Mouse (Mus musculus) T-helper 2 cell (primary cell): ENCODE data around the gene Frat1.

Experiments used
- in situ Hi-C: fragments of 300-600 bp; cut with MboI, MseI; formaldehyde crosslinking; loops from one replicate; pipeline ENCODE4 v1.15.1; 2025; ENCODE audit warnings: high pct_unique_total_duplicates

Gene Frat1

DNA sequence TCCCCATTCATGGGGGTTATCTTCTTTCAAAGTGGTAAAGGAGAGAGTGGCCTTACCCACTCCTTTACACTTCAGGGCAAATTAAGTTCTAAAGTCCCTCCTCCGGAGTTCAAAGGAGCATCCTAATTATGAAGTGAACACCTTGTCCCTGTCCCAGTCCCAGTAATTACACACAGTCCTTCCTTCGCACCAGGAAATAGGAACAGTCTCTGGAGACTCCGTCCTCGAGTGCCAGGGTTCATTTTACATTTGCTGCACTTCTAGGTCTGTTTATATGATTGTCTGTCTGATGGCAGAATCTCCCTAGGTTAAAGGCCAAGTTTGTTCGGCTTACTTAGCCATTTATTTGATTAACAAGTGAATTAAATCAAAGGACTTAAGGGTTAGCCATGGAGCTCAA lies 13.4 kb upstream of the Frat1 start:
- in situ Hi-C loops, result no loop called here

GRCm38 (mm10) chr19:41816915-41817314 lies 12.9 kb upstream of the Frat1 start:
- in situ Hi-C loops, result no loop called here

DNA sequence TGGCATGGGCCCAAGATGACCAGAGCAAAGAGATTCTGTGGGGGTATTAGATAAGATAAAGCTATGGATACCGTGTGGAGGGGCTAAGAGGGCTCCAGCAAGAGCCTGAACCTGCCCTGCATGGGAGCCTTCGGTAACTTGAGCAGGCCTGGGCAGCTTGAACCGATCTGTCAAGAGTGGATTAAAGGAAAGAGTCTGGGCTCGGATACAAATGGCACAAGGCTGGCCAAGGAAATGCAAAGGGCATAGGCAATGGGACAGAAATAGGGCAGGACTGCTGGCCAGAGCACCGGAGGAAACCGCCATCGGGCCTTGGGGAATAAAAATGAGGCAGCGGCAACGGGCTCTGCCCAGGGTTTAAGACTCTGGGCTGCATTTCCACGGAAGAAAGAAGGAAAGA lies 12.4 kb upstream of the Frat1 start:
- in situ Hi-C loops, result no loop called here

GRCm38 (mm10) chr19:41818749-41819148 lies 11.0 kb upstream of the Frat1 start:
- in situ Hi-C loops, result no loop called here

- in situ Hi-C loops, result no loop called here
These were observed 8.3 kb upstream of the Frat1 start for GRCm38 (mm10) chr19:41821436-41821835.

GRCm38 (mm10) chr19:41822589-41822988 lies 7.2 kb upstream of the Frat1 start:
- in situ Hi-C loops, result no loop called here

DNA sequence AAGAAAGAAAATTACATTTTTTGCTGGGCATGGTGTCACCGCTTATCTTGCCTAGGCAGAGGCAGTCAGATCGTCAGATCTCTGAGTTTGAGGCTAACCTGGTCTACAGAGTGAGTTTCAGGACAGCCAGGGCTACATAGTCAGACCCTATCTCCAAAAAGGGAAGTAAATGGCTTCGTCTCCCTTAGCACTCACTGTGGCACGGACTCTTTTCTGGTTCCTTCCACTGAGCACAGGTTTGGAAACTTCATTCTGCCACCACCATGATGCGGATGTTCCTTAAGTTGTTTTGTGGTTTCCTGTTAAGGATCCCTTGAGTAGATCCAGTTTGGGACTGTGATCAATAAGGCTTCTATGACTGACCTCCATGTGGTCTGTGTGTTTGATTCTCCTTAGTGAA lies 4.8 kb upstream of the Frat1 start:
- in situ Hi-C loops, result no loop called here

DNA sequence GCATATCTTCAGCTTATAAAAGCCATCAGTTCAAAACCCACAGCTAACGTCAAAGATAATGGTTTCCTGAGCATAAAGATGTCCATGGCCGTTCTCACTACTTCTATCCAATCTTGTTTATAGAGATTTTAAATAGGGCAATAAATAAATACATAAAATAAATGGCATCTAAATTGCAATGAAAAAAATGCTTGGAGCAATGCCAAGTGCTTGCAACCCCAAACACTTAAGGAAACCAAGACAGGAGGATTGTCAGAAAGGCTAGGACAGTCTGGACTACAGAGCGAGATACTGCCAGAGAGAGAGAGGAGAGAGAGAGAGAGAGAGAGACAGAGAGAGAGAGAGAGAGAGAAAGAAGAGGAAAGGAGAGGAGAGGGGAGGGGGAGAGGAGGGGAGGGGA lies 3.2 kb upstream of the Frat1 start:
- in situ Hi-C loops, result no loop called here

DNA sequence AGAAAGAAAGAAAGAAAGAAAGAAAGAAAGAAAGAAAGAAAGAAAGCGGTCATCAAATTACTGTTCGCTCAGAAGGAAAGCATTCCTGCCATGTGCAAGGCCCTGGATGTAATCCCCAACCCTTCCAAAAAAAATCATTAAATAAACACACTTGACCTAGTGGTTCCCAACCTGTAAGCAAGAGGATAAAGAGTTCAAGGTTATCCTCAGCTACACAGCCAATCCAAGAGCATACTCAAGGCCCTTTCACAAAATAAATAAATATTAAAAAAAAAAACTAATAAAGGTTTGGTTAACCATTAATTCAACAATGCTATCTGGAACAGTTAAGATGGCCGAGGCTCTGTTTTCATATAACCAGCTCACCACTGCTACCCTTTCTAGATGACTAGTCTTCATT lies 829 bp upstream of the Frat1 start:
- in situ Hi-C loops, result no loop called here

- in situ Hi-C loops, result no loop called here
These were observed 599 bp downstream of the Frat1 start for GRCm38 (mm10) chr19:41830106-41831031.

- in situ Hi-C loops, result no loop called here
These were observed 1.4 kb downstream of the Frat1 start for GRCm38 (mm10) chr19:41831101-41831570.

GRCm38 (mm10) chr19:41831718-41832391 lies 2.1 kb downstream of the Frat1 start:
- in situ Hi-C loops, result no loop called here

DNA sequence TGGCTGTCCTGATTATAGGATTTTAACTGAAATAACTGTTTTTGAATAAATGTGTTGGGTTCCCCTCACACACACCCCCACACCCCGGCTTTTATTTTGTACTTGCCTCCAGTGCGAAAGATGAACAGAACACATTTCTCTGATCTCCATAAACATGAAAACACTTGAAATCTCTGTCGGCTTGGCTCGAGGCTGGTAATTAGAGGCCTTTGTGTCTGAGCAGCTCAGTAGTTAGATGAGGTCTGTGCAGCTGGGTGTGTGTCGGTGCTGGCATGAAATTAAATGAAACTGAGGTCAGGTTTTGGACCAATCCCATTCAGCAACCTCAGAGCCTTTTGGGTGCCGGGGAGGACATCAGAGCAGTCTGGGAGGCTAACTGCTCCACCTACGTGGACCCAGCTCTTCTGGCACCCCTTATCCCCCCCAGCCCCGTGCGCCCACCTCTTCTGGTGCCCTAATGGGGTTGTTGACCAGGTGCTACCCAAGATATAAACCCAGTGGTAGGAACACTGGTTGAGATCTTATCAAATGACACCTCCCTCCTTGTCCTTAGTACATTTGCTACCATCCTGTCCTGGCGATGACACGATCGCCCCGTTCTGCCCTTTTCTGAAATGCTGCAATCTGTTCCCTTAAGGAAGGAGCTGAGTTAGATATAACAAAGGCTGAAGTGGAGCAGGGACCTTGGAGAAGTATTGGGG lies 2.9 kb downstream of the Frat1 start:
- in situ Hi-C loops, result no loop called here

GRCm38 (mm10) chr19:41835407-41835806 lies 5.6 kb downstream of the Frat1 start:
- in situ Hi-C loops, result no loop called here

DNA sequence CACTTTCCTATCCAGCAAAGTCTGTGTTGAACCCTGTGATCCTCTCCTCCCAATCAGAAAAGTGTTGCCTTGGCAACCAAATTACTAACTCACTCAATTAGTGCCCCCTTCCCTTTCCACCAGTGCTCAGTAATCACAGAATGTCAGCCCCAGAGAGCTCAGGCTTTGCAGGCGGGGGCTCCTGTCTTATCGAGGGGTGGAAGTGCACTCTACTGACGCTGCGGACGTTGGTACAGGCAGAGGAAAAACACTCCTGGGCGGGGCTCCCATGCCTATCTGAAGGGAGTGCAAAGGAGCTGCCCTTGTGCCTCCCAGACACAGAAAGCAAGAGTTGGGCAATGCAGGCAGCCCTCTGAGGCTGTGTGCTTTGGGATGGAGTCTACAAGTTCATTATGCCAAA lies 6.0 kb downstream of the Frat1 start:
- in situ Hi-C loops, result no loop called here

DNA sequence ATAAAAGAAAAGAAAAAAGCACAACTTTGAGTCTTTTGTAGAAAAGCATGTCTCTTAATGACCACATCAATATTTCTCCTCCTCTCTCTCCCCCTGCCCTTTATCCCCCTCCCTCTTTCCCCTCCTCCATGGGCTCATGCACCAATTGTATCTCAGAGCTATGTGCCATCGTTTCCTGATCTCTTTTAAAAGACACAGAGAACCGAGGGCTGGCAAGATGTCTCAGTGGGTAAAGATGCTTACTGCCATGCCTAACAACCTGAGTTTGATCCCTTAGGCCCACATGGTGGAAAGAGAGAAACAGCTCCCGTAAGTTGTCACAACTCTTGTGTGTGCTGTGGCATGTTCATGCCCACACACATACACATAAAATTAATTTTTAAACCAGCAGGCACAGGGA lies 6.9 kb downstream of the Frat1 start:
- in situ Hi-C loops, result no loop called here

GRCm38 (mm10) chr19:41837194-41837916 lies 7.6 kb downstream of the Frat1 start:
- in situ Hi-C loops, result no loop called here

DNA sequence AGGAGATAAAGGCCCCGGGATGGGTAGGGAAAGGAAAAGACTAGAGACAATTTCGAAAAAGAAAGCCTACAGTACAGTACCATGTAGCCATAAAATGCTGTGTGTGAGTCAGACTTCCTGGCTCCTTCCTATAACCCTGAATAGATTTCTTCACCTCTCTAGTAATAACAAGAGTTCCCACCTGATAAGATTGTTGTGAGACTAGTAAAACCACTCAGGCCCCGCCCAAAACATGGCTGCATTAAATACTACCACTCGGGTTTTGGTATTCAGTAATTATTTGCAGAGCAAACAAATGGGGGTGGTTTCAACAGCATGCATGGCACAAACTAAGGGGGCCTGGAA lies 8.1 kb downstream of the Frat1 start:
- in situ Hi-C loops, result no loop called here

DNA sequence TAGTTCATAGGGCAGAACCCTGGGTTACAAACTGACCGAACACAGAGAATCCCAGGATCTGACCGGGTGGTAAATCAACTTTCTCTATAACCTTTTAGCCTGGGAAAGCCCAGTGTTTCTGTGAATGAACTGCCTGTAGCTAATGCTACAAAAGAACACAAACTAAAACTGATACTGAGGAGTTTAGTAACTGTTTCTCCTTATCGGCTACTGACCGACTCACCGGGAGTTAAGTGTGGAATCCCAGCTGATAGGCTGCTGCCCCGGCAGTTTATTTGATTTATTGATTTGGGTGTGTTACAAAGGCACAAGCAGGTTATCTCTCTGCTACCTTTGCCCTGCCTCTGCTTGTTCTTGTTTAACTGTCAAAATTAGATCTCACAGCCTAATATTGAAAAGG lies 9.0 kb downstream of the Frat1 start:
- in situ Hi-C loops, result no loop called here

- in situ Hi-C loops, result no loop called here
These were observed 9.9 kb downstream of the Frat1 start for GRCm38 (mm10) chr19:41839685-41840084.

GRCm38 (mm10) chr19:41841105-41841750 lies 11.5 kb downstream of the Frat1 start:
- in situ Hi-C loops, result no loop called here
